Mouse (Mus musculus): ENCODE measurements around the gene Nudt13.

GRCm38 (mm10) chr14:20298131-20298530 is 3.6 kb downstream of the Nudt13 start:
- no peak for TF ChIP-seq POLR2A (IDR thresholded peaks at IDR 0.05; ENCODE audit: extremely low read depth, insufficient read depth, low read length)
- TF ChIP-seq CTCF (IDR thresholded peaks at IDR 0.05; ENCODE audit: low read depth, low read length): no peak

Data from liver, adult 2 months (tissue).